Mouse (Mus musculus) liver, postnatal 0 days (tissue): Measurements from ENCODE around the gene Gpt2.
A peak's percentile ranks its signal among the peaks of the same experiment; 100 is the strongest.

Source experiments
- CTCF ChIP-seq: sonication (generic); IDR thresholded peaks from 2 replicates; pipeline ENCODE4 v1.5.1; 2016; ENCODE audit warnings: antibody characterized with exemption, low read depth
- EP300 ChIP-seq: IDR thresholded peaks from 2 replicates; pipeline ENCODE4 v1.6.1; 2016; ENCODE audit warnings: antibody characterized with exemption, low read depth, mild to moderate bottlenecking

GRCm38 (mm10) chr8:85489546-85489945 lies 2.8 kb upstream of the Gpt2 start:
- peak; percentile 14; the same call in 1 of the 2 replicates for TF ChIP-seq CTCF
- no peak for TF ChIP-seq EP300
